Mouse (Mus musculus) liver, embryonic 13.5 days (tissue): ENCODE results near the gene Kctd21. TPM values are rescaled to one million over a fixed set of nuclear protein-coding genes. Genes with fewer than 3 reads are reported as not detected.

Experiments
- ATAC-seq: fragments of 200-750 bp; cut with Nextera tagmentation; 2 replicates; pipeline ENCODE4 v1.8.0; 2017; ENCODE audit warnings: low read depth, mild to moderate bottlenecking, moderate number of reproducible peaks, moderate library complexity
- DNase-seq: peaks from one replicate; pipeline ENCODE4 v3.0.0; 2022
- H3K27ac ChIP-seq: fragments of 300-500 bp; sonication (generic); 2 replicates; pipeline ENCODE4 v1.5.1; 2015; ENCODE audit warnings: moderate library complexity, mild to moderate bottlenecking, inconsistent platforms
- H3K27me3 ChIP-seq: fragments of 300-500 bp; sonication (generic); 2 replicates; pipeline ENCODE4 v1.6.1; 2015; ENCODE audit warnings: mild to moderate bottlenecking, inconsistent platforms
- H3K36me3 ChIP-seq: fragments of 300-500 bp; sonication (generic); 2 replicates; pipeline ENCODE4 v1.6.1; 2015; ENCODE audit warnings: mild to moderate bottlenecking, inconsistent platforms
- H3K4me1 ChIP-seq: fragments of 300-500 bp; sonication (generic); replicated peaks from 2 replicates; pipeline ENCODE4 v1.6.1; 2015; ENCODE audit warnings: inconsistent platforms
- H3K4me2 ChIP-seq: fragments of 300-500 bp; sonication (generic); 2 replicates; pipeline ENCODE4 v1.6.1; 2015; ENCODE audit warnings: inconsistent platforms, mild to moderate bottlenecking, moderate library complexity
- H3K4me3 ChIP-seq: fragments of 300-500 bp; sonication (generic); replicated peaks from 2 replicates; pipeline ENCODE4 v1.5.1; 2015; ENCODE audit warnings: mild to moderate bottlenecking, inconsistent platforms
- H3K9ac ChIP-seq: fragments of 300-500 bp; sonication (generic); 2 replicates; pipeline ENCODE4 v1.6.1; 2015; ENCODE audit warnings: mild to moderate bottlenecking, inconsistent platforms
- H3K9me3 ChIP-seq: fragments of 300-500 bp; sonication (generic); replicated peaks from 2 replicates; pipeline ENCODE4 v1.6.1; 2016; ENCODE audit warnings: inconsistent platforms
- WGBS: fragments of 180-500 bp; shearing (Covaris S2); methylation state at CpG from one replicate; pipeline ENCODE4 v1.1.7; 2015; ENCODE audit not compliant: insufficient replicate concordance; 5-methylcytosine and 5-hydroxymethylcytosine counted together
- polyA plus RNA-seq: library from polyadenylated mRNA; unstranded; fragments of >200 nt; fragmentation: Nextera tagmentation; extraction: Ambion mirVana; gene quantifications from 2 replicates; pipeline ENCODE4 v1.2.1, GENCODE M21; 2015

Gene Kctd21
- polyA plus RNA-seq, 1 experiment from 2014 or later, result 0.92 TPM

DNA sequence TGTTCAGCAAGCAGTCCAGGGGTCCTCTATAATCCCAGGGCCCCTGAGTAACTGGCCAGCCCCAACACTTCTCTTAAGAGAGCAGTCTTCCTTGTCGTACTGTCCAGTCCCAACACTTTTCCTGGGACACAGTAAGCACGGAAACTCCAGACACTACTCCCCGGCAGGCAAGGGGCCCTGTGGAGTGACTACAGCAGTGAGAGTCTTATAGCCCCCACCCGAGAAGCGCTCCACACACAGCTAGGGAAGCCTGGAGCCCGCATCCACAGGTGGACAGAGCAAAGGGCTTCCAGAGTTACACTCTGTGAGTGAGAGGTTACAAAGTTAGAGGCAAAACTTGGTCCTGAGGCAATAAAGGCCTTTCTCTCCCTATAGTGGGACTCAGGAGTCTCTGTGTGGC is 17.3 kb downstream of the Kctd21 start:
- whole genome bisulfite sequencing, result 70% methylated on average over 6 of the region's 6 CpGs
- H3K27me3 ChIP-seq, result no peaks in the 10 kb centered on the region; the same call in 1 of the 2 replicates
- no peak for DNase-seq

GRCm38 (mm10) chr7:97350891-97351290 is 18.8 kb downstream of the Kctd21 start:
- H3K4me3 ChIP-seq, result no peak overlapping the region
- H3K4me1 ChIP-seq, result peaks cover 26% of the 10 kb centered on the region
- no peak overlapping the region for H3K27ac ChIP-seq
- no peak overlapping the region for H3K4me2 ChIP-seq
- no peaks in the 10 kb centered on the region; the same call in 1 of the 2 replicates for H3K27me3 ChIP-seq
- no peak for ATAC-seq
- no peak overlapping the region for H3K9ac ChIP-seq
- no peaks in the 10 kb centered on the region for H3K36me3 ChIP-seq
- 78% methylated on average over 5 of the region's 5 CpGs for WGBS
- H3K9me3 ChIP-seq, result no peaks in the 10 kb centered on the region
- no peak for DNase-seq

More for the DNA sequence above, 17.3 kb downstream of the Kctd21 start:
- H3K4me1 ChIP-seq, result peaks cover 17% of the 10 kb centered on the region
- no peak for ATAC-seq
- H3K9me3 ChIP-seq, result no peaks in the 10 kb centered on the region
- H3K9ac ChIP-seq, result no peak overlapping the region
- H3K36me3 ChIP-seq, result no peaks in the 10 kb centered on the region
- no peak overlapping the region for H3K4me3 ChIP-seq
- no peak overlapping the region for H3K4me2 ChIP-seq
- H3K27ac ChIP-seq, result no peak overlapping the region

DNA sequence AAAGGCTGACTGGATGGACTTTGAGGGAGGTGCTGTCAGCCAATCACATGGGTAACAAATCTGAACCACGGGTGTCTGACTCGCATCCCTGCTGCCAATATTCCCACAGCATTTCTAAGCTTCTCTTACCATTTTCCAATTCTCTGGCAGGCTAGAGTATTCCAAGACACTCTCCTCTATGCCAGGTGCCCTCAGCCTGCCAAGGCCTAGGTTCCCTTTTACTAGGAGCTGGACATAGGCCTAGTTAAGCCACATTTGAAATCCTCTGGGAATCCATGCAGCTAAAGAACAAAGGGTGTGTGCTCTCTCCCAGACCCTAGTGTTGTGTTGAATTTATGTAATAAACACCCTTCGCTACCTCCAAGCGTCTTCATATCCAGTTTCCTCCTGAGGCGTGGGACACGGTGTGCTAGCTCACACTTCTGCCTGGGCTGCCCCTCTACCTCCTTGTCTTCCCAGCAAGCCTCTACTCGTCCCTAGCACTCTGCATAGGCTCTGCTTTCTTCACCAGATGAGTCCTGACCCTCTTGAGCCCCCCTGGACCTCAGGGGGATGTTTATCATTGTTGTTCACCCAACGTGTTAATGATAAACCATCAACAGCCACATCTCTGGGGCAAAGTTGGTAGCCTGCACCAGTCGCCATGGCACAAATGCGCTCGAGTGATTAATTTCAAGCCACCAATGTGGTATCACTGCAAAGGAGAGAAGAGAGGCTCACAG is 19.8 kb downstream of the Kctd21 start:
- WGBS, result 61% methylated on average over 11 of the region's 11 CpGs
- H3K27me3 ChIP-seq, result no peaks in the 10 kb centered on the region; the same call in 1 of the 2 replicates
- no peak for DNase-seq

DNA sequence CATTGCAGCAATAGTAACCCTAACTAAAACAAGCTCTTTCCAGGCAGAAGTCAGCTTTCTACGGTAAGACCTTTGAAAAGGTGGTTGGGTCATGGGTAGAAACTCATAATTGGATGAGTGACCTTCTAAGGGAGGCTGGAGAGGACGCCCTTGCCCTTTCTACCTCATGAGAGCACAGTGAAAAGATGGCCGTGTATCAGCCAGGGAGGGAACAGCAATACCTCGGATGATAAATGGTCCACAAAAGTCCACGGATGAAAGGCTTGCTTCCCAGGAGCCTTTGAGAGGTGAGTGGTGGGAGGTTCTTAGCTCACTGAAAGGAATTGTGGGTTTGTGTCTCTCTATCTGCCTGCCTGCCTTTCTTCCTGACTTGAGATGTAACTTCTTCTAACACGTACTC is 21.2 kb downstream of the Kctd21 start:
- Histone ChIP-seq H3K27ac (no peak overlapping the region), H3K27me3 (no peaks in the 10 kb centered on the region; the same call in 1 of the 2 replicates), H3K4me2 (no peak overlapping the region), H3K4me1 (peaks cover 11% of the 10 kb centered on the region), H3K9me3 (no peaks in the 10 kb centered on the region), H3K36me3 (no peaks in the 10 kb centered on the region), H3K9ac (no peak overlapping the region), H3K4me3 (no peak overlapping the region)
- no peak for ATAC-seq
- 65% methylated on average over 6 of the region's 6 CpGs for WGBS
- no peak for DNase-seq

More for the DNA sequence above, 19.8 kb downstream of the Kctd21 start:
- Histone ChIP-seq H3K36me3 (no peaks in the 10 kb centered on the region), H3K9ac (no peak overlapping the region), H3K4me1 (peaks cover 16% of the 10 kb centered on the region), H3K4me3 (no peak overlapping the region), H3K4me2 (no peak overlapping the region), H3K27ac (no peak overlapping the region), H3K9me3 (no peaks in the 10 kb centered on the region)
- no peak for ATAC-seq

GRCm38 (mm10) chr7:97355068-97355841 is 23.1 kb downstream of the Kctd21 start:
- H3K27ac ChIP-seq, result no peak overlapping the region; the same call in 1 of the 2 replicates
- ATAC-seq (no peak), DNase-seq (no peak)
- peaks cover 11% of the 10 kb centered on the region for H3K4me1 ChIP-seq
- H3K27me3 ChIP-seq, result no peaks in the 10 kb centered on the region
- 38% methylated on average over 13 of the region's 13 CpGs for WGBS
- no peak overlapping the region for H3K4me2 ChIP-seq
- no peak overlapping the region for H3K4me3 ChIP-seq
- no peak overlapping the region for H3K9ac ChIP-seq
- H3K9me3 ChIP-seq, result no peaks in the 10 kb centered on the region
- no peaks in the 10 kb centered on the region for H3K36me3 ChIP-seq

GRCm38 (mm10) chr7:97356253-97356652 is 24.1 kb downstream of the Kctd21 start:
- ATAC-seq, result no peak
- H3K4me1 ChIP-seq, result peaks cover 11% of the 10 kb centered on the region
- 61% methylated on average over 5 of the region's 5 CpGs for WGBS
- no peak overlapping the region for H3K4me2 ChIP-seq
- no peak overlapping the region for H3K27ac ChIP-seq
- no peak overlapping the region for H3K4me3 ChIP-seq
- H3K9ac ChIP-seq, result no peak overlapping the region
- 0 out of 2 replicates have a peak, but pooled peaks cover 4% of the 10 kb centered on the region for H3K27me3 ChIP-seq
- no peaks in the 10 kb centered on the region for H3K9me3 ChIP-seq
- DNase-seq, result no peak
- H3K36me3 ChIP-seq, result no peaks in the 10 kb centered on the region

DNA sequence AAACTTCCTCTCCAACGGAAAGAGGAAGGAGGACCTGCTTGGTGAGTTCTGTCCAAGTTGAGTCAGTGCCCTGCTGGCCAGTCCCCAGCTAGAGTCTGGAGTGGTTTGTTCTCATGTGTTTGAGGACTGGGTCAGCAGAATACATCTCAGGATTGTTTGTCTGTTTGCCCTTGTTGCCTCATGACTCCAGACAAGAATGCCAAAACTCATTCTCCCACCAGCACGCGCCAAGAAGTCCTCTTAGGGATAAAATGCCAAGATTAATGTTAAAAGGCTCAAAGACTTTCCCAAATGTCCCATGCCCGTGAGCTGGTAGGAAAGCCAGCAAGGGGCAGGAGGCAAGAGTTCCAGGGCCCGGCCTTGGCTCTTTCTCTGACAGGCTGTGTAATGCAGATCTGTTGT is 24.7 kb downstream of the Kctd21 start:
- DNase-seq (no peak), ATAC-seq (no peak)
- Histone ChIP-seq H3K4me1 (peaks cover 11% of the 10 kb centered on the region), H3K4me3 (no peak overlapping the region), H3K27me3 (0 out of 2 replicates have a peak, but pooled peaks cover 4% of the 10 kb centered on the region), H3K4me2 (no peak overlapping the region), H3K9ac (no peak overlapping the region), H3K27ac (no peak overlapping the region), H3K9me3 (no peaks in the 10 kb centered on the region), H3K36me3 (no peaks in the 10 kb centered on the region)
- WGBS, result 58% methylated on average over 5 of the region's 5 CpGs

- Histone ChIP-seq H3K9me3 (no peaks in the 10 kb centered on the region), H3K4me3 (no peak overlapping the region), H3K27me3 (0 out of 2 replicates have a peak, but pooled peaks cover 4% of the 10 kb centered on the region), H3K4me2 (no peak overlapping the region), H3K27ac (no peak overlapping the region), H3K4me1 (peaks cover 11% of the 10 kb centered on the region), H3K9ac (no peak overlapping the region), H3K36me3 (no peaks in the 10 kb centered on the region)
- 40% methylated on average over 3 of the region's 3 CpGs for WGBS
- ATAC-seq, result no peak
- DNase-seq, result no peak
Observed at GRCm38 (mm10) chr7:97357840-97358239, 25.7 kb downstream of the Kctd21 start.

DNA sequence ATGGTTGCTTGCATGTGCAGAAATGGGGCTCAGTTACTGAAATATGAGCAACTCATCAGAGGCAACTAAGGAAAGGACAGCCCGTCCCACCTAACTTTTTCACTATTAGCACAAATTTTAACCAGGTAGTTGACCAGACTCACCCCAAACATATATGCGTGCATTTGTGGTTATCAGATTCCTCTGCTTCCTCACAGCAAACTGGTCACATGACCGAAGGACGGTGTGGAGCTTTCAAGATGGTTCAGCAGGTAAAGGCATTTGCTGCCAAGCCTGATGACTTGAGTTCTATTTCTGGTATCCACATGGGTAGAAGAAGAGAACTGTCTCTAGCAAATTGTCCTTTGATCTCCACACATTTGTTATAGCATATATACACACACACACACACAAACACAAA is 26.2 kb downstream of the Kctd21 start:
- DNase-seq (no peak), ATAC-seq (no peak)
- H3K4me3 ChIP-seq, result no peak overlapping the region
- H3K9ac ChIP-seq, result no peak overlapping the region
- H3K4me2 ChIP-seq, result no peak overlapping the region
- H3K27ac ChIP-seq, result no peak overlapping the region
- peaks cover 11% of the 10 kb centered on the region for H3K4me1 ChIP-seq
- H3K9me3 ChIP-seq, result no peaks in the 10 kb centered on the region
- H3K36me3 ChIP-seq, result no peaks in the 10 kb centered on the region
- 48% methylated on average over 4 of the region's 4 CpGs for WGBS
- 0 out of 2 replicates have a peak, but pooled peaks cover 4% of the 10 kb centered on the region for H3K27me3 ChIP-seq

- H3K4me1 ChIP-seq, result peaks cover 6% of the 10 kb centered on the region
- ATAC-seq, result no peak
- H3K9ac ChIP-seq, result no peak overlapping the region
- H3K27me3 ChIP-seq, result peaks cover 4% of the 10 kb centered on the region; the same call in 1 of the 2 replicates
- no peak overlapping the region for H3K4me2 ChIP-seq
- H3K4me3 ChIP-seq, result no peak overlapping the region
- WGBS, result 65% methylated on average over 5 of the region's 5 CpGs
- H3K36me3 ChIP-seq, result no peaks in the 10 kb centered on the region
- H3K27ac ChIP-seq, result no peak overlapping the region
- DNase-seq, result no peak
- no peaks in the 10 kb centered on the region for H3K9me3 ChIP-seq
Observed at GRCm38 (mm10) chr7:97360166-97360565, 28.0 kb downstream of the Kctd21 start.

GRCm38 (mm10) chr7:97360955-97361354 is 28.8 kb downstream of the Kctd21 start:
- no peaks in the 10 kb centered on the region for H3K36me3 ChIP-seq
- H3K9ac ChIP-seq, result no peak overlapping the region

More at GRCm38 (mm10) chr7:97360955-97361354, 28.8 kb downstream of the Kctd21 start:
- ATAC-seq (no peak), DNase-seq (no peak)
- Histone ChIP-seq H3K4me3 (no peak overlapping the region), H3K27ac (no peak overlapping the region), H3K27me3 (peaks cover 4% of the 10 kb centered on the region; the same call in 1 of the 2 replicates), H3K9me3 (no peaks in the 10 kb centered on the region), H3K4me2 (no peak overlapping the region), H3K4me1 (no peaks in the 10 kb centered on the region)
- WGBS, result 43% methylated on average over 3 of the region's 3 CpGs
